Mouse (Mus musculus) limb, embryonic 10.5 days (tissue): ENCODE results near the gene Mvb12a. TPM values are rescaled to one million over a fixed set of nuclear protein-coding genes. Genes with fewer than 3 reads are reported as not detected.
A peak's percentile ranks its signal among the peaks of the same experiment; 100 is the strongest.

Source experiments
- DNase-seq: peaks from one replicate; pipeline ENCODE4 v3.0.0-alpha.2; 2017; ENCODE audit warnings: low spot score
- H3K27ac ChIP-seq: fragments of 300-500 bp; sonication (generic); 2 replicates; pipeline ENCODE4 v1.5.1; 2016; ENCODE audit warnings: mild to moderate bottlenecking
- H3K27me3 ChIP-seq: fragments of 300-500 bp; sonication (generic); 2 replicates; pipeline ENCODE4 v1.6.1; 2016; ENCODE audit warnings: low read depth, mild to moderate bottlenecking; ENCODE audit not compliant: poor library complexity, severe bottlenecking
- H3K36me3 ChIP-seq: fragments of 300-500 bp; sonication (generic); 2 replicates; pipeline ENCODE4 v1.6.1; 2016; ENCODE audit warnings: mild to moderate bottlenecking, moderate library complexity
- H3K4me1 ChIP-seq: fragments of 300-500 bp; sonication (generic); 2 replicates; pipeline ENCODE4 v1.6.1; 2016
- H3K4me3 ChIP-seq: fragments of 300-500 bp; sonication (generic); 2 replicates; pipeline ENCODE4 v1.5.1; 2016; ENCODE audit warnings: mild to moderate bottlenecking, moderate library complexity
- H3K9me3 ChIP-seq: fragments of 300-500 bp; sonication (generic); replicated peaks from 2 replicates; pipeline ENCODE4 v1.6.1; 2016; ENCODE audit warnings: mild to moderate bottlenecking
- whole genome bisulfite sequencing: fragments of 180-500 bp; shearing (Covaris S2); methylation state at CpG from one replicate; pipeline ENCODE4 v1.1.7; 2016; 5-methylcytosine and 5-hydroxymethylcytosine counted together
- polyA plus RNA-seq: library from polyadenylated mRNA; unstranded; fragments of >200 nt; fragmentation: Nextera tagmentation; extraction: Ambion mirVana; gene quantifications from 2 replicates; pipeline ENCODE4 v1.2.1, GENCODE M21; 2016

The Mvb12a gene
- polyA plus RNA-seq, 1 experiment from 2014 or later, result 76.2 TPM

DNA sequence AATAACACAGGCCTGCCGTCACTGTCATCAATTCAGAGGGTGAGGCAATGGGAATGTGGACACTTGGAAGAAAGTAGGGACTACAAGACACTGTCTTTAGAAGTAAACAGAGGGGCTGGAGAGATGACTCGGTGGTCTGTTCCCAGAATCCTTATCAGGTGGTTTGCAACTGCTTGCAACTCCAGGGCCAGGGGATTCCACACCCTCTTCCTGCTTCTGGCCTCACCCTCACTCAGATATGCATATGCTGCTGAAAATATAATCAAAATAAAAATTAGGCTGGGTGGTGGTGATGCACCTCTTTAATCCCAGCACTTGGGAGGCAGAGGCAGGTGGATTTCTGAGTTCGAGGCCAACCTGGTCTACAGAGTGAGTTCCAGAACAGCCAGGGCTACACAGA is 17.3 kb downstream of the Mvb12a start:
- Histone ChIP-seq H3K9me3 (peaks cover 4% of the 10 kb centered on the region), H3K4me1 (peaks cover 21% of the 10 kb centered on the region), H3K36me3 (no peaks in the 10 kb centered on the region), H3K27ac (no peak overlapping the region), H3K4me3 (no peak overlapping the region), H3K27me3 (peaks cover 98% of the 10 kb centered on the region)
- 77% methylated on average over 3 of the region's 3 CpGs for WGBS
- no peak for DNase-seq

DNA sequence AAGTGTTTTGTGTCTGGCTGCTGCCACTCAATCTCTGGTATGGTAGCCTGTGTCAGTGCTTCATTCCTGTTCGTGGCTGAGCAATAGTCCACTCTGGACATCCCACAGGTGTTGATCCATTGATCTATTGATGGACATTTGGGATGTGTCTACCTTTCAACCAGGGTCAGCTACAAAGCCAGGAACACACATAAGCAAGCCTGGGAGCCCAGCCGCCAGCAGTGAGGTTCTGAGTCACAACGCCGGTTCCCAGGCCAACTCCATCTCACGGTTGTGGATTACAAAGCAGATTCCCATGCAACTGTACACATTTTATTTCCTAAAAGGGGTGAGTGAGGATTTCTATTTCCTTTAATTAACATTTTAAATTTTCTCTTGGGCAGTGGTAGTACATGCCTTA is 18.0 kb downstream of the Mvb12a start:
- Histone ChIP-seq H3K9me3 (peaks cover 4% of the 10 kb centered on the region), H3K27ac (no peak overlapping the region), H3K36me3 (no peaks in the 10 kb centered on the region), H3K27me3 (peaks cover 97% of the 10 kb centered on the region), H3K4me1 (peaks cover 21% of the 10 kb centered on the region), H3K4me3 (no peak overlapping the region)
- 85% methylated on average over 5 of the region's 5 CpGs for WGBS
- DNase-seq, result no peak

DNA sequence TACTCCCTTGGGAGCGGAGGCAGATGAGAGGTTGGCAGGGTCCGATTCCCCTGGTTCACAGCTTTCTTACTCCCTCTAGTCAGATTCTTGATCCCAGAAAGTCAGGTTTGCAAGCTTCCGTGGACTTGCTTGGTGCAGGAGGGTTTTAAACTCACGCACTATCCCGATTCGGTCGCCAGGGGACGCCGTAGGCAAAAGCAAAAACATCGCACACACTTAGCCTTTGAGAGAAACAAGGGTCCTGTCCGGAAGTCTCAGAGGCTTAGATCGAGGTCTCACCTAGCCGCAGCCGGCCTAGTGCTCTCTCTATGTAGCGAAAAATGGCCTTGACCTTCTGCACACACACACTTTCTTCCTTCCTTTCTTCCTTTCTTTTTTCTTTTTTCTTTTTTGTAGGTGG is 18.7 kb downstream of the Mvb12a start:
- no peak overlapping the region for H3K27ac ChIP-seq

DNA sequence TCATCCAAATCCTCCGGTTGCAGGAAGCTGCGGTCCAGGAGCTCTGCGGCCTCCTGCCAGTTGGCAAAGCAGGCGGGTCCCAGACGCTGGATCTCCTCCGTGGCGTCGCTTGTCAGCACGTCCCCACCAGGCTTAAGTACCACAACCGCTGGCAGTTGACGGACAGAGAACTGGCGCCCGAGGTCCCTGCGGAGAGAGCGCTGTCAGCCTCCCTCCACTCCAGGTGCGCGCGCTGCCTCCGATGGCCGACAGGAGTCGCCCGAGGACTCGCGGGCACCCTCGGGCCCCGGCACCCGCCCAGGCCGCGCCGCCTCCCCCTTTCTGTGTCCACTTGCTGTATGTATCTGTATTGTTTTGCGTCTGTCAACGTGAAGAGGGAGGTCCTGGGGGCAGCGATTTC is 20.0 kb downstream of the Mvb12a start:
- 2% methylated on average over 33 of the region's 33 CpGs for WGBS
- Histone ChIP-seq H3K4me1 (peaks cover 21% of the 10 kb centered on the region), H3K4me3 (peak overlapping the region; percentile 31), H3K9me3 (peaks cover 4% of the 10 kb centered on the region), H3K27ac (no peak overlapping the region), H3K36me3 (no peaks in the 10 kb centered on the region), H3K27me3 (peaks cover 97% of the 10 kb centered on the region)
- peak; percentile 81 for DNase-seq

More for the DNA sequence above, 18.7 kb downstream of the Mvb12a start:
- Histone ChIP-seq H3K4me1 (peaks cover 21% of the 10 kb centered on the region), H3K36me3 (no peaks in the 10 kb centered on the region), H3K27me3 (peaks cover 97% of the 10 kb centered on the region), H3K9me3 (peaks cover 4% of the 10 kb centered on the region), H3K4me3 (no peak overlapping the region; the same call in 1 of the 2 replicates)
- DNase-seq, result peak; percentile 82
- WGBS, result 3% methylated on average over 15 of the region's 15 CpGs

DNA sequence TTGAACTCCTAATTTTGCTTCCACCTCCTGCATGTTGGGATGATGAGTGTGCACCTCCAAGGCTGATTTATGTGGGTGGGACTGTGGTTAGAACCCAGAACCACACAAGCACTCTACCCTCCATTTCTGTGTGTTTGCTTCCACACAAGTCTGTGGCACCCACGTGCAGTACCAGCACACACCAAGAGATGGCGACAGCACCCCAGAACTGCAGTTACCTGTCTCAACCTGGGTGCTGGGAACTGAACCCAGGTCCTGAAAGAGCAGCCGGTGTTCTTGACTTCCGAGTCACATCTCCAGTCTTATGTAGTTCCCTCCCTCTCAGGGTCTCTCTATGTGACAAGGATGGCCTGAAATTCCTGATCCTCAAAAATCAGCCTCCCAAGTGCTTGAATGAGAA is 21.3 kb downstream of the Mvb12a start:
- H3K4me1 ChIP-seq, result peaks cover 19% of the 10 kb centered on the region
- no peak for DNase-seq
- H3K27ac ChIP-seq, result no peak overlapping the region
- H3K36me3 ChIP-seq, result no peaks in the 10 kb centered on the region
- H3K27me3 ChIP-seq, result peaks cover 97% of the 10 kb centered on the region
- peaks cover 4% of the 10 kb centered on the region for H3K9me3 ChIP-seq
- no peak overlapping the region for H3K4me3 ChIP-seq
- 92% methylated on average over 4 of the region's 4 CpGs for WGBS

DNA sequence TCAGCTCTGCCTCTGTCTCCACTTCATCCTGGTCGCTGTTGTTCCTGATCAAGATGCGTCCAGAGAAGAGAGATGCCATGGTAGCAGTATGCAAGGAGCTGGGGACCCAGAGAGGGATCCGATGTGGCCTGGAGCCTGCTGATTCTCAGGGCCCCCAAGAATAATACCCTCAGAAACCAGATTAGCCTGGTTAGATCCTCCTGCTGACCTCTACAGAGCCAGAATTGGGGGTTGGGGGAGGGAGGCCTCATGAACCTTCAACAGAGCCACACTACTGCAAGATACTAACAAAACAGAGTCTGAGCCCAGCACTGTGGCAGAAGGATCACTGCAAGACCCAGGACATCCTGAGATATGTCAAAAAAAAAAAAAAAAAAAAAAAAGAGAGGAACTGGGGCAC is 23.8 kb downstream of the Mvb12a start, which contains the start of gene Nxnl1:
Gene Nxnl1, minus strand, starts transcription at position 101 of the 400 bp plus-strand sequence.
- no peak for DNase-seq

DNA sequence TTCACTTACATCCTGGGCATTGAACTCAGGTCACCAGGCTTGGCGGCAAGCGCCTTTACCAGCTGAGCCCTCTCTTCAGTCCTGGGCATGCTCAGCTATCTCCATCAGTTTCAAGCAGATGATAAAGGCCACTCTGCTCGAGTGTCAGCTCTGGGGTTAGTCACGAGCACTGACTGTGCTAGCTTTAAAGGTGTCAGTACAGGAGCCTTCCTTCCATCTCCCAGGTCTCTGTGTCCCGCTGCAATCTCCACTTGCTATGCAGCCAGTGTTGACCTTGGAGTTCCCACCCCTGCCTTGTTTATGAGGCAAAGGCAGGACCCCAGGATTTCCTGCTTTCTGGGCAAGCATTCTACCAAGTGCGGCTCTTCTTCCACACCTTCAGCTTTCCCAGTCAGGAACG is 24.9 kb downstream of the Mvb12a start:
- no peak for DNase-seq
- 72% methylated on average over 7 of the region's 7 CpGs for WGBS
- Histone ChIP-seq H3K36me3 (no peaks in the 10 kb centered on the region), H3K9me3 (peaks cover 4% of the 10 kb centered on the region), H3K27me3 (peaks cover 75% of the 10 kb centered on the region), H3K4me3 (no peak overlapping the region), H3K4me1 (peaks cover 34% of the 10 kb centered on the region), H3K27ac (no peak overlapping the region)

More for the DNA sequence above, 23.8 kb downstream of the Mvb12a start, which contains the start of gene Nxnl1:
- peaks cover 35% of the 10 kb centered on the region for H3K4me1 ChIP-seq
- WGBS, result 66% methylated on average over 3 of the region's 3 CpGs
- H3K9me3 ChIP-seq, result peaks cover 4% of the 10 kb centered on the region
- H3K36me3 ChIP-seq, result no peaks in the 10 kb centered on the region
- no peak within 1 kb of the TSS for H3K27ac ChIP-seq
- H3K27me3 ChIP-seq, result peaks cover 79% of the 10 kb centered on the region
- no peak within 1 kb of the TSS for H3K4me3 ChIP-seq

DNA sequence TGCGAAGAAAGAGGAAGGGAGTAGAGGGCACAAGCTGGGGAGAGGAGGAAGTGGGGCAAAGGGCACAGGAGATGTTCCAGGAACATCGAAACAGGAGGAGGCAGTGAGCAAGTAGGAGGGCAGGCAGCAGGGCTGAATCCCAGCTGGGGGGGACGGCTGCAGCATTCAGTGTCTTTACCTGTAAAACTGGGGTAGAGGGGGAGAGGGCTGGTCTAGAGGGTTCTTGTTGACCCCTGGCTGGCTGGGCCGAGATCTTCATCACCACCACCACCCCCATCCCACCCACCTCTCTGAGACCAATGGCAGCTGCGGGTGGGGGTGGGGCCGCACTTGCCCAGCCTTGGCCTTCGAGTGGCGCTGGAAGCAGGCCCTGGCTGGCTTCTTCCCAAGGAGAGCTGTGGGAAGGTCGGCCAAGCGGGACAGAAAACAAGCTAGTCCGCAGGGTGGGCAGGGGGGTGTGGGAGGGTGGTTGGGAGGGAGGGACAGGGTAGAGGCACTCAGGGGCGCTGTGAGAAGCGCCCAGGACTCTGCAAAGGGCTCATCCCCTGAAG is 25.7 kb downstream of the Mvb12a start, which contains the start of gene Slc27a1:
Gene Slc27a1, plus strand, starts transcription at position 496 of the 551 bp plus-strand sequence.
- Histone ChIP-seq H3K4me3 (peak within 1 kb of the TSS; percentile 56), H3K36me3 (no peaks in the 10 kb centered on the region), H3K27ac (peak within 1 kb of the TSS; percentile 61), H3K9me3 (peaks cover 4% of the 10 kb centered on the region), H3K4me1 (peaks cover 29% of the 10 kb centered on the region), H3K27me3 (peaks cover 66% of the 10 kb centered on the region)
- WGBS, result 9% methylated on average over 13 of the region's 13 CpGs
- DNase-seq, result no peak

DNA sequence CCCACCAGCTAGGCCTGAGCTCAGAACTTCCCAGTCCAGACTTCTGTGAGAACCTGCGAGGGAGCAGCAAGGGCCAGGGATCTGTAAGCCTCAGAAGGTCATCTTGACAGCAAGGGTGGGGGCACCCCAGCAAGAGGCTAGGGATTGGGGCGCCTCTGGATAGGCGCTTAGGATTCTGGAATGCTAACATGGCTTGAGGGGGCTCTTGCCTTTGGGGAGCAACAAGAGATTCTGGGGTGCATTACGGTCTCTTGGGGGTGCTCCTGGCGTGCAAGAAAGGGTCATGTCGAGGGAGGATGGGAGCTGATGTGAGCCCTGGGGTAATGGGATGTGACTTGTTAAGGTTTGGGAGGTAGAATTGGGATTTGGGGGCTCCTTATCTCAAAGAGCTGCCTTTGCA is 26.2 kb downstream of the Mvb12a start:
- peaks cover 4% of the 10 kb centered on the region for H3K9me3 ChIP-seq
- peak overlapping the region; percentile 56 for H3K4me3 ChIP-seq
- H3K36me3 ChIP-seq, result no peaks in the 10 kb centered on the region
- H3K4me1 ChIP-seq, result peaks cover 29% of the 10 kb centered on the region
- peak overlapping the region; percentile 61 for H3K27ac ChIP-seq
- H3K27me3 ChIP-seq, result peaks cover 61% of the 10 kb centered on the region
- DNase-seq, result no peak
- 14% methylated on average over 6 of the region's 6 CpGs for whole genome bisulfite sequencing

DNA sequence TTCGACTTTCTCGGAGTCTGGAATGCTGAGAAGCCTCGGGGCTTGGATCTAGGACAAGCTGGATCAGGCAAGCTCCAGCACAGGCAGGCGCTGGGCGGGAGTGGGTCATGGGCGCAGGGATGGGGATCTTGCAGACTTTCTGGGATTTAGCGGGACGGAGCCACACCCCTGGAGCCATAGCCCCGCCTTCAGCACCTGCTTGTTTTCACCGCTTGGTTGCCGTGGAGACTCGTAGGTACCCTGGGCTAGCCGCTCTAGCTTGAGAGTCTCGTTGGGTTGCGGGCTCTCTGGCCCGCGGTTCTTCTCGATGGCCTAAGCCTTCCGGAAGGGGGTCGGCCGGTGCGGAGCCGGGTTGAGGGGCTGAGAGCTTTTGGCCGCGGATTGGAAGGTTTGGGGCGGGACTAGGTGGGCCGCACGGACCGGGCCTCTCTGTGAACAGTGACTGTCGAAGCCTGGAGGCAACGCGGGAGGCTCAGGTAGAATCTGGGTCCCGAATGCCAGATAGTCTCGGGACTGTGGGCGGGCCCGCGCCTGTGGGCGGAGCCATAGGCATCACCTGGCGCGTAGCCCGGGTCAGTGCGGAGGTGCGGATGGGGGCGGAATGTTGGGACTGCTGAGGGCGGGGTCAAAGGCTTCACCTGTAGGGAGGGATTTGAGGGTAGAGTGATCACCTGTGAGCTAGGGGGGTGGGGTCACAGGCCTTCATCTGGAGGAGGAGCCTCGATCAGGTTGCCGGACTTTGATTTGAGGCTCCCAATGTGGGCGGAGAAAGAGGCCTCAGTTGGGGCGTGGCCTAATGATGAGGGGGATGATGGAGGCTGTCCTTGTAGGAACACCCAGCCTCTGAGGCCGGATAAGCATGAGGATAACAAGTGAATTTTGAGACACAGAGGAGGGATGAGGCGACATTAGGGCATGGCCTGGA is 26.9 kb downstream of the Mvb12a start:
- no peaks in the 10 kb centered on the region for H3K9me3 ChIP-seq
- H3K36me3 ChIP-seq, result no peaks in the 10 kb centered on the region
- H3K4me1 ChIP-seq, result peaks cover 29% of the 10 kb centered on the region
- H3K27ac ChIP-seq, result peak overlapping the region; percentile 61
- WGBS, result under 1% methylated on average over 51 of the region's 51 CpGs
- peak; percentile 84 for DNase-seq
- H3K27me3 ChIP-seq, result peaks cover 54% of the 10 kb centered on the region
- H3K4me3 ChIP-seq, result peak overlapping the region; percentile 56

DNA sequence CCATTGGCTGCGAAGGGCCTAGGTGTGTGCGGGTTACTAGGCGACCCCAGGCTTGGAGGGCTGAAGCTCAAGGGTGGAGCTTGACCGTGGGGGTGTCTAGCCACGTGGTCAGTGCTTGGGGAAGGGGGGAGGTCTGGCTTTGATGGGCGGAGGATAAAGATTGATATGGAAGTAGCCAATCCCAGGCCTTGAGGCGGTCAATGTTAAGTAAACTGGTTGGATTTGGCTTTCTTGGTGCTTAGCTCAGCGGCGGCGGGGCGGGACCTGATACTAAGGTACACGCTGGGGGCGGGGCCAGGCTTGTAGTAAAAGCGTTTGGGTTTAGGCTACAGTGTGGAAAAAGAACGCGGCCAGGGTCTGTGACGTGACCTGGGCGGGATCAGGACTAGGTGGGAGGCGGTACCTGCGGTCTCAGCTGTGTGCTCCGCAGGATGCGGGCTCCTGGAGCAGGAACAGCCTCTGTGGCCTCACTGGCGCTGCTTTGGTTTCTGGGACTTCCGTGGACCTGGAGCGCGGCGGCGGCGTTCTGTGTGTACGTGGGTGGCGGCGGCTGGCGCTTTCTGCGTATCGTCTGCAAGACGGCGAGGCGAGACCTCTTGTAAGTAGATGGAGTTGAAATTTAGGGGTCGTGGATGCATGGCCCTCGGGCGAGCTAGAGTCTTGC is 27.7 kb downstream of the Mvb12a start:
- Histone ChIP-seq H3K27ac (peak overlapping the region; percentile 61), H3K36me3 (no peaks in the 10 kb centered on the region), H3K4me3 (peak overlapping the region; percentile 56), H3K4me1 (peaks cover 29% of the 10 kb centered on the region), H3K27me3 (peaks cover 49% of the 10 kb centered on the region), H3K9me3 (no peaks in the 10 kb centered on the region)
- under 1% methylated on average over 41 of the region's 41 CpGs for WGBS
- peak; percentile 90 for DNase-seq

DNA sequence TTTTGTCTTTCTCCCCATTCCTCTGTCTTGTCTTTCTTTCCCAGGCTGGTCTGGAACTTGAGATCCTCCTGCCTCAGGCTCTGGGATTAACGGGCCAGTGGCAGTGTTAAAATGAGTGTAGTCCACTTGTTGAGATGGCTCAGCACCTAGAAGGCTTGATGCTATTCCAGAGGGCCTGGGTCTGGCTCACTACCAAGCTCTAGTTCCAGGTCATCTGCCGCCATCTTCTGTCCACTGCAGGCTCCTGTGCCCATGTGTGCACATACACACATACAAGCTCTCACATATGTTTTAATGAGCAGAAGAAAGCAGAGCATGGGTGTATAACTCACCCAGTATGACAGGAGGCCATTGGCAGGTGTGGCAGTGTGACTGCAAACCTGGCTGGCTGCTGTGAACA is 29.4 kb downstream of the Mvb12a start:
- Histone ChIP-seq H3K27ac (no peak overlapping the region), H3K9me3 (no peaks in the 10 kb centered on the region), H3K4me3 (no peak overlapping the region), H3K4me1 (peaks cover 29% of the 10 kb centered on the region), H3K36me3 (no peaks in the 10 kb centered on the region), H3K27me3 (peaks cover 33% of the 10 kb centered on the region)
- DNase-seq, result no peak
- WGBS, result 90% methylated on average over 2 of the region's 2 CpGs
